Mouse (Mus musculus): ENCODE data around the gene Pawr.
A peak's percentile ranks its signal among the peaks of the same experiment; 100 is the strongest.
"Not testable (repeated sequence)": the region's sequence is repeated elsewhere in the genome, so short reads cannot be mapped to it uniquely, and the experiment has no call there.

Gene Pawr

DNA sequence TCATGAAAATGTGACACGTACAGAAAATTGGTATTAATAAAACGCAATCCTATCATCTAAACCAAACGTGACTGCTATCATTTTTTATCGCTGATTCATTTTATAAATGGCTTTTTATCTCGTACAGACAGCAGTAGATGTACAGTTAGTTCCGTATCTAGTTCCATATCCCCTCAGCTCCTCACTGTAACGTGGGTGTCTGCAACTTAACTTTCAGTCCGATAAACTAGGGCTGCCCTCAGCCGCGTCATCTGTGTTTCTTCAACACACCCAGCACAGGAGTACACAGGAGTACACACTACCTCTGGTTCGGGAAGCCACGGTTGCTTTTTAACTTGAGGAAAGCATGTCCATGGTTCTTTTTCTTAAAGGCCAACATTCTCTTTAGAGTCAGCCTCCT is 63.3 kb downstream of the Pawr start:
- DNase-seq: no peak

- DNase-seq: no peak
Measured at GRCm38 (mm10) chr10:108395647-108396046, 63.7 kb downstream of the Pawr start.

DNA sequence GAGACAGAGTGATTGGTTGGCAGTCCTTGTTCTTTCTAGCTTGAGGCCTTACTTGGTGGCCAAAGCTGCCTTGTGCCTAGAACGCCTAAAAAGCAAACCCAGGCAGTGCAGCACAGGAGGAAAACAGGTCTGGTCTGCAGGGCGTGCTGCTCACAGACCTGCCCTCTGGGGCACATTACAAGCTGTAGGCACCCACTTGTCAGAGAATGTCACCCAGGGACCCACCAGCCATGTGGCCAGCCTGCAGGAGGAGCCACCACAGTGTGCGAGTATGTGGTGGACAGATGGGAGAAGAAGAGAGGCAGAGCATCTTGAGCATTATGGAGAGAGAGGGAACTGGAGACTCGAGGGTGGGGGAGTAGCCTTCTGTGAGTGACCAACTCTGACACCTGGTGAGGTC is 70.8 kb downstream of the Pawr start:
- DNase-seq: no peak

DNA sequence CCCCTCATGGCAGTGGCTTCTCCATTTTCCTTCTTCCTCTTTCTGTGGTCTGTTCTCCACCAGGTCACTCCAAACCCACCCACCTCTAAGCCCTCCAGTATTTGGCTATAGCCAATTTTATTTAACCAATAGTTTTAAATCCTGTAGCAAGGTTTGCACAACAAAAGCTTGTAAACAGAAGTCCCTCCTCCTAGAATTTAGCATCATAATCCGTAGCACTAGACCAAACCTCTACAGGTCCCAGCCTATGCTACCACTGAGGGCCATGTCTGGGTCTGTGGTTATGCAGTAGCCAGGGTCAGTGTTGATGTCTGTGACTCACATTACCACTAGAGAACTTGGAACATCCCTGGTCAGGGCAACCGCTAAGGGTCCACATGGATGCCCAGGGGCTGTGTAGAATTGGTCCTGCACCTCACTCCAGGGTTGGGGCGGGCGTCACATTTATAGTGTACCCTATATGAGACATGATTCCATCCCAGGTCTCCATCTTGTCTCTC is 71.5 kb downstream of the Pawr start:
- no peak for DNase-seq

DNA sequence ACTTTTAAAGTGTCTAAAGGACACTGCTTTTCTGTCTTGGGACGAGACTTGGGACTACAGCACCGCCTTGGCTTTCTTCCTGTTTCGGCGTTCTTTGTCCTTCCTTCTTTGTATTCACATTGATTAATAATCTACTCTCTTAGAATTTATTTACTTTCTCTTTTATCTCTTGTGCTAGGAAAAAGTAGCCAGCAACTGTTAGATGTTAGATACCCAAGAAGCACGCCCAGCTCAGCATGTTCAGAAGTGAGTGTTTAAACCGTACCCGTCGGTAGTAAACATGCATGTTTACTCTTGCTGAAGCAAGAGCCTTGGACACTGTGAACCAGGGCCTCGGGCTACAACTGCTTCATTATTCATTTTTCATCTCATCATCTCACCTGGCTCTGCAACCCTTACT is 72.2 kb downstream of the Pawr start:
- DNase-seq: peak; percentile 40

DNA sequence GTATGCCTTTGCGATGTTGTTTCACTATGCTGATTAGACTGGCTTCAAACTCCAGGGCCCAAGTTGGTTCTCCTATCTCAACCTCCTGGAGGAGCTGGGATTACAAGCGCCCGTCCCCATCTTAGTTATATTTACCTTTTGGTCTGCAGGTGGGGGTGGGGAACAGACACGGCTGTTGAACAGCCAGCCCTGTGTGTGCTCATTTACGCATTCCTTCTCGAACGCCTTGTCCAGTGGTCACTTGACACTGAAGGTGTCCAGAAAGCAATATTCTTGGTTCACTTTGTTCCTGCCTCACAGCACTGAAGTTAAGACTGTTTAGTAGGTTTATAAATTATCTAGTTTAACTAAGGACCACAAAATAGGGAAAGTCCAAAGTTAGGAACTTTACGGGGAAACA is 73.2 kb downstream of the Pawr start:
- peak; percentile 61 for DNase-seq

- DNase-seq: no peak
Measured at GRCm38 (mm10) chr10:108405931-108406330, 74.0 kb downstream of the Pawr start.

- DNase-seq: no peak
Measured at GRCm38 (mm10) chr10:108406798-108407754, 75.2 kb downstream of the Pawr start.

DNA sequence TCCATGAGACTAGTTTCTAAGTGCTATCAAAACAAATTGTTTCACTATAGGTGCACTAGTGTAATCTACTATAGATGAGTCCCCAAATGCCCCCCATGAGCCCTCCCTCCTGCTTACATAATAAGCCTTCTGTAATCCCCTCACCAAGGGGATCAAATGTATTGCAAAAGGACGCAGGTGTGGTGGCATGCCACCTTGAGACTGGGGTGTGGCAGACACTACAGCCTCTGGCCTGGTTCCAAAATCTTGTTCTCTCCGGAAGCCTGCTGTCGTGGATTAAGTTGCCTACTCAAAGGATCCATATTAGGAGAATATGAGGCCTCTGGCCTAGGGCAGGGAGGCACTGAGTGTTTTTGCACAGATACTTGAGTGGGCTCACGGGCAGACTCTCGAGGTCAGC is 76.1 kb downstream of the Pawr start:
- DNase-seq: no peak

- no peak for DNase-seq
Measured at GRCm38 (mm10) chr10:108408437-108408836, 76.5 kb downstream of the Pawr start.

- DNase-seq: no peak
Measured at GRCm38 (mm10) chr10:108408986-108409385, 77.1 kb downstream of the Pawr start.

- no peak for DNase-seq
Measured at GRCm38 (mm10) chr10:108409529-108409928, 77.6 kb downstream of the Pawr start.

GRCm38 (mm10) chr10:108414936-108415635 is 83.2 kb downstream of the Pawr start:
- DNase-seq: no peak

DNA sequence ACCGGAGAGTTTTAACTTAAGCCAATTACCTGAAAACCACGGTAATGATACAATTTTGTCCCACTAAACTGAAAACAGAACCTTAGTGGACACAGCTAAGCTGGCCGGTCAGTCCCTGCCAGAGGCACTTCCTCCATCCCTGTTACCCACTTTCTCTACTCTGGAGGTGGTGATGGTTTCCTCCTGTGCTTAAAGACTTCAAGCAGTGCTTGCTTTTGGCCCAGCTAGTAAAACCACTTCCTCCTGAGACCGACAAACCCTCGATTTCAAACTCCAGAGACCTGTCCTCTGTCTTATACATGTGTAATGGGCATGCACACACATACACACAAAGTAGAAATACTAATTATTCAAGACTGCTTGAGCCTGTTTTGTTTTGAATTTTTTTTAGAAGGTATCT is 85.5 kb downstream of the Pawr start:
- no peak for DNase-seq

- DNase-seq: no peak
Measured at GRCm38 (mm10) chr10:108430553-108430952, 98.6 kb downstream of the Pawr start.

- DNase-seq: peak; percentile 45
Measured at GRCm38 (mm10) chr10:108432194-108432593, 100.3 kb downstream of the Pawr start.

GRCm38 (mm10) chr10:108433976-108434375 is 102.1 kb downstream of the Pawr start:
- no peak for DNase-seq

DNA sequence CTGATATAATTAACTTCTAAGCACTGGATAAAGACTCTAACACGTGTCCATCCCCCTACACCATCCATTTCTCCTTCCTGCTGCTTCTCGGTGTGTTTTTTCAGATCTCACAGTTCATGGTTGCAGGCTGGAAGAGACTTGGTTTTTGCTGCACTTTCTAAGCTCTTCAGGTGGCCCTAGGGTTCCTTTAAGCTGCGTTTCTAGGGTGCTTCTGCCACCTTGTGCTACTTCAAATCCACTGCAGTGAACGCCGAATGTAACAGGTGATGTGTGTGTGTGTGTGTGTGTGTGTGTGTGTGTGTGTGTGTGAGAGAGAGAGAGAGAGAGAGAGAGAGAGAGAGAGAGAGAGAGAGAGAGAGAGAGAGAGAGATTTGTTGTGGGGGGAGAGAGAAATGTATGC is 103.7 kb downstream of the Pawr start:
- DNase-seq: peak; percentile 56

DNA sequence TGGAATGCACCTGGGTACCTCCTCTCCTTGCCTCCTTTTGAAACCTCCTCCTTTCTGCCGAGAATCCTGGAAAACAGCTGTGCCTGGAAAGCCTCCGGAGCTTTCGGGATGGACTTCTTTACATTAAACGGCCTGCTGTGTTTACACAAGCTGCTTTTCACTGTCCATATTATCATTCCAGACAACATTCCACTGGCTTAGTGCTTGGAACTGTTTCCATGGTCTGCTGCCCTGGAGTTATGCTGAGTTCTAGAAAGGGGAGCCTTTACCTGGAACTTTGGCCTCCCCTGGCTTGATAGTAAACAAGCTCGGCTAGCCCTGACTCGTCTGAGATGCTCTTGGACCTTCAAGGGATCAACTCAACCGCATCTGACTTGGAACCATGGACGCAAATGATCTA is 104.4 kb downstream of the Pawr start:
- peak; percentile 79 for DNase-seq

DNA sequence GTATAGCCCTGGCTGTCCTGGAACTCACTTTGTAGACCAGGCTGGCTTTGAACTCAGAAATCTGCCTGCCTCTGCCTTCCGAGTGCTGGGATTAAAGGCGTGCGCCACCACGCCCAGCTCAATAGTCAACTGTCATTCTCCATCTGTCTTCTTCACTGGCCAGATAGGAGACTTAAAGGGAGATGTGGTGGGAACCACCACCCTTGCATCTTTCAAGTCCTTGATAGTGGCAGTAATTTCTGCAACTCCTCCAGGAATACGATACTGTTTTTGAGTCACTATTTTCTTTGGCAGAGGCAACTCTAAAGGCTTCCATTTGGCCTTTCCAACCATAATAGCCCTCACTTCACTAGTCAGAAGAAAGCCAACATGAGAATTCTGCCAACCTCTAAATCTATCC is 108.3 kb downstream of the Pawr start:
- DNase-seq: not testable (repeated sequence)

- peak; percentile 64 for DNase-seq
Measured at GRCm38 (mm10) chr10:108443931-108444876, 112.3 kb downstream of the Pawr start.

DNA sequence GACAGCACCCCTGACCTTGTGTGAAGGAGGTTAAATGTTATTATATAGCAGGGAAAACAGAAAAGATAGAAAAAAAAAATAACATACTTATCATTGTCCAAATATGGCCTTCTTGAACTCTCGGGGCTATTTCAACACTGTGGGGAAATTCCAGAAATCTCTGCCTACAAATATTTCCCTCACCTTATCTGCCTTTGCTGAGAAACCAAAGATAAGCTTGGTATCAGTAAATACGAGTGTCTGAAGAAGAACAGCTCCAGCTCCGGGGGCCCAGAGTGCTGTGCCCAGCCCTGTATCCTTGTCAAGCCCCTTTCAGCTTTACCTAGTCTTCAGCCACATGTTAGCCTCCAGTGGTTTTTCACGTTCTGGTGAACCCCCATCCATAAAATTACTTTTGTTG is 113.2 kb downstream of the Pawr start:
- DNase-seq: no peak

DNA sequence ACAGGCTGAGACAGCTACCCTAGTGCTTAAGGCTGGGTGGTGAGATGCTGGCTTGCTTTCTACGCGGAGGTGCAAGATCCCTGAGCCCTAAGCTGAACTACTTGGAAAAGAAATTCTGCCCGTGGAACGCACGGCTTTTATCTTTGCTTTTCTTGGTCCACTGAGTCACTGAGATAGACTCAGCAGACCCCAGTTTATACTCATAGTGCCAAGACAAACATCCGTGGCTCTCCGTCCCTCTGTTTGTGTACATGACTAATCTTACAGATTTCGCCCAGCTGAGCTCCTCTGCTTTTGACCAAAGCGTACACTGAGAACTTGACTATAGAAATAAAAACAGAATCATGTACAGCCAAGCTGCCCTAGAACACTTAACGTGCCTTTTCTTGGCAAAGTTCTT is 113.7 kb downstream of the Pawr start:
- DNase-seq: no peak

Measured in kidney, adult 11 months (tissue).